Mouse (Mus musculus) liver, embryonic 14.5 days (tissue): ENCODE measurements around the gene Ros1.

Experiments used
- CTCF ChIP-seq: IDR thresholded peaks from 2 replicates; pipeline ENCODE4 v1.5.1; 2016; ENCODE audit warnings: antibody characterized with exemption, low read depth, control low read depth
- EP300 ChIP-seq: IDR thresholded peaks from 2 replicates; pipeline ENCODE4 v1.6.1; 2016; ENCODE audit warnings: antibody characterized with exemption, low read depth

- TF ChIP-seq CTCF (no peak), EP300 (no peak)
Measured at GRCm38 (mm10) chr10:52219600-52219999, 24.6 kb upstream of the Ros1 start.
